Mouse (Mus musculus) stomach, postnatal 0 days (tissue): ENCODE measurements around the gene Dnajc5.

Experiments used
- CTCF ChIP-seq: IDR thresholded peaks from 2 replicates; pipeline ENCODE4 v1.5.1; 2016; ENCODE audit warnings: antibody characterized with exemption, low read depth, mild to moderate bottlenecking, moderate library complexity
- EP300 ChIP-seq: optimal IDR thresholded peaks from 2 replicates; pipeline ENCODE3; 2016; ENCODE audit warnings: antibody characterized with exemption

- TF ChIP-seq CTCF (no peak), EP300 (no peak)
Measured at GRCm38 (mm10) chr2:181484456-181485233, 35.6 kb upstream of the Dnajc5 start.
